Mouse (Mus musculus): ENCODE results near the gene Cnga1. TPM values are rescaled to one million over a fixed set of nuclear protein-coding genes. Genes with fewer than 3 reads are reported as not detected.

Gene Cnga1
- total RNA-seq, 4 experiments from 2014 or later = not detected

DNA sequence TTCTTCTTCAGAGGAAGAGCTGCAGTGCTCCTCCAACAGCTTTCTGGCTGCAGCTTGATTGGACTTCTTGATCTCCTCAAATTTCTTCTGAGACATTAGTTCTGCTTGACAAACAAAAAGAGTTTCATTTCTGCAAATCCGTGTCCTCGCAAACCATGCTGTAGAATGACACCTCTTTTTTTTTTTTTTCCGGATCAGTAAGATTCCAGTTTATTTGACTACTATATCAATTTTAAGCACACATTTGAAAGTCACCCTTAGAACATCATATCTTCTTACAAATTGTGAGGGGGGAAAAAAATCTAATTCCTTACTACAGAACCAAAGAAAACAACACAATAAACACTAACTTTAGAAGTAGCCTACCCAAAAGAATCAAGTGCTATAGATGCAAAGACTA is 87.8 kb downstream of the Cnga1 start:
- DNase-seq (ENCODE audit: low spot score in 2 of 2) = no peak

Other genes starting within 250 kb of the Cnga1 start
- gene Corin, start 139.8 kb downstream of the Cnga1 start, total RNA-seq (2022) = under 1 TPM; 0.21 to 0.94 (median 0.40) TPM
- 10 to 100 TPM; 11.5 to 16.4 (median 14.7) TPM for gene Nfxl1, start 84.6 kb downstream of the Cnga1 start, total RNA-seq (2022)
- under 1 TPM in 1 of 4 experiments, not detected in 3; 0.33 TPM for gene Zar1, start 63.0 kb downstream of the Cnga1 start, total RNA-seq (2022)
- 1 to 10 TPM in 1 of 4 experiments, under 1 TPM in 2, not detected in 1; 0.57 to 1.0 (median 0.65) TPM for gene Gm5868, start 56.7 kb downstream of the Cnga1 start, total RNA-seq (2022)
- not detected for gene Nipal1, start 3.5 kb upstream of the Cnga1 start, total RNA-seq (2022)
- gene Txk, start 108.5 kb upstream of the Cnga1 start, total RNA-seq (2022) = under 1 TPM in 3 of 4 experiments, not detected in 1; 0.17 to 0.58 (median 0.34) TPM
- gene Tec, start 224.2 kb upstream of the Cnga1 start, total RNA-seq (2022) = 1 to 10 TPM; 2.4 to 6.6 (median 3.9) TPM

Measured in left cerebral cortex, adult 8-10 months (tissue).